Mouse (Mus musculus) CH12.LX (cell line): ENCODE measurements around the gene Rgs3. TPM values are rescaled to one million over a fixed set of nuclear protein-coding genes. Genes with fewer than 3 reads are reported as not detected.

Experiments used
- DNase-seq: peaks from one replicate; pipeline ENCODE4 v3.0.0-alpha.2; 2013; ENCODE audit errors: extremely low read depth
- H3K27ac ChIP-seq: 2 replicates; pipeline ENCODE4 v1.5.1; 2012; ENCODE audit warnings: low read depth, mild to moderate bottlenecking, control low read depth, moderate library complexity; ENCODE audit not compliant: insufficient read depth
- H3K27me3 ChIP-seq: replicated peaks from 2 replicates; pipeline ENCODE3; 2012; ENCODE audit warnings: inconsistent platforms
- H3K36me3 ChIP-seq, 2 experiments: replicated peaks in 1 of 2; 2 replicates each; pipeline versions ENCODE3 to v1.6.1; 2012; ENCODE audit warnings: inconsistent platforms in 1 of 2, low read length in 1 of 2, mild to moderate bottlenecking in 1 of 2, mixed read lengths in 1 of 2, moderate library complexity in 1 of 2; ENCODE audit not compliant: control insufficient read depth in 1 of 2, insufficient read depth in 1 of 2
- H3K4me1 ChIP-seq, 2 experiments: 2 replicates each; pipeline ENCODE4 v1.6.1; 2012; ENCODE audit warnings: inconsistent platforms in 1 of 2, moderate library complexity in 1 of 2; ENCODE audit not compliant: insufficient read depth in 2 of 2, control insufficient read depth in 1 of 2
- H3K4me2 ChIP-seq: 2 replicates; pipeline ENCODE4 v1.6.1; 2012; ENCODE audit warnings: low read depth, mild to moderate bottlenecking, control low read depth; ENCODE audit not compliant: poor library complexity, insufficient read depth, severe bottlenecking
- H3K4me3 ChIP-seq, 3 experiments: fragments of 150-350 bp in 1 of 3; sonication (generic) in 1 of 3; replicated peaks in 1 of 3; 2 replicates each; pipeline versions ENCODE3 to v1.5.1; 2011 to 2012; ENCODE audit warnings: low read depth in 2 of 3, low read length in 2 of 3, mild to moderate bottlenecking in 2 of 3, moderate library complexity in 2 of 3, control low read depth in 1 of 3, improper control_type of control experiment in 1 of 3, inconsistent platforms in 1 of 3, mixed read lengths in 1 of 3; ENCODE audit not compliant: poor library complexity in 1 of 3
- H3K79me2 ChIP-seq: replicated peaks from 2 replicates; pipeline ENCODE4 v1.6.1; 2012; ENCODE audit warnings: mild to moderate bottlenecking, moderate library complexity; ENCODE audit not compliant: control insufficient read depth, poor library complexity, insufficient read depth, severe bottlenecking; ENCODE audit errors: extremely low read depth
- H3K9ac ChIP-seq: 2 replicates; pipeline ENCODE4 v1.6.1; 2012; ENCODE audit warnings: low read depth, mild to moderate bottlenecking, control low read depth, moderate library complexity; ENCODE audit not compliant: insufficient read depth
- H3K9me3 ChIP-seq: replicated peaks from 2 replicates; pipeline ENCODE3; 2012; ENCODE audit warnings: low read length, inconsistent platforms, mixed read lengths
- BHLHE40 ChIP-seq: IDR thresholded peaks from 2 replicates; pipeline ENCODE4 v1.6.1; 2011; ENCODE audit warnings: mild to moderate bottlenecking, low read depth, low read length, improper control_type of control experiment
- CHD1 ChIP-seq: IDR thresholded peaks from 2 replicates; pipeline ENCODE4 v1.6.1; 2012; ENCODE audit warnings: low read depth, low read length, improper control_type of control experiment, inconsistent platforms
- E2F4 ChIP-seq: IDR thresholded peaks from 2 replicates; pipeline ENCODE4 v1.6.1; 2011; ENCODE audit warnings: low read depth, low read length, improper control_type of control experiment; ENCODE audit not compliant: insufficient replicate concordance
- EP300 ChIP-seq: IDR thresholded peaks from 2 replicates; pipeline ENCODE4 v1.6.1; 2011; ENCODE audit warnings: low read length, improper control_type of control experiment
- ETS1 ChIP-seq: conservative IDR thresholded peaks from 2 replicates; pipeline ENCODE4 v1.6.1; 2012; ENCODE audit warnings: low read depth, mild to moderate bottlenecking, inconsistent platforms, low read length, improper control_type of control experiment, moderate library complexity
- HCFC1 ChIP-seq: IDR thresholded peaks from 2 replicates; pipeline ENCODE4 v1.6.1; 2012; ENCODE audit warnings: low read depth, mild to moderate bottlenecking, inconsistent platforms, low read length, improper control_type of control experiment
- IRF4 ChIP-seq: IDR thresholded peaks from 2 replicates; pipeline ENCODE4 v1.6.1; 2014; ENCODE audit warnings: low read depth, mild to moderate bottlenecking, inconsistent platforms, low read length, improper control_type of control experiment
- JUND ChIP-seq: conservative IDR thresholded peaks from 2 replicates; pipeline ENCODE4 v1.6.1; 2011; ENCODE audit warnings: low read depth, low read length, improper control_type of control experiment
- MAFK ChIP-seq: IDR thresholded peaks from 2 replicates; pipeline ENCODE4 v1.6.1; 2011; ENCODE audit warnings: low read length, improper control_type of control experiment; ENCODE audit not compliant: insufficient replicate concordance
- MAZ ChIP-seq: IDR thresholded peaks from 2 replicates; pipeline ENCODE4 v1.6.1; 2012; ENCODE audit warnings: low read depth, mild to moderate bottlenecking, inconsistent platforms, low read length, improper control_type of control experiment, moderate library complexity
- NELFE ChIP-seq: IDR thresholded peaks from 2 replicates; pipeline ENCODE4 v1.6.1; 2011; ENCODE audit warnings: low read depth, low read length, improper control_type of control experiment
- NRF1 ChIP-seq: IDR thresholded peaks from 2 replicates; pipeline ENCODE4 v1.6.1; 2014; ENCODE audit warnings: low read depth, mild to moderate bottlenecking, inconsistent platforms, low read length, improper control_type of control experiment, moderate library complexity
- POLR2A ChIP-seq: IDR thresholded peaks from 2 replicates; pipeline ENCODE4 v1.6.1; 2011; ENCODE audit warnings: low read depth, mild to moderate bottlenecking, improper control_type of control experiment, low read length
- SMC3 ChIP-seq: IDR thresholded peaks from 2 replicates; pipeline ENCODE4 v1.6.1; 2011; ENCODE audit warnings: low read depth, low read length, improper control_type of control experiment
- UBTF ChIP-seq: IDR thresholded peaks from 2 replicates; pipeline ENCODE4 v1.6.1; 2012; ENCODE audit warnings: low read depth, mild to moderate bottlenecking, inconsistent platforms, low read length, improper control_type of control experiment, moderate library complexity
- USF2 ChIP-seq: conservative IDR thresholded peaks from 2 replicates; pipeline ENCODE4 v1.6.1; 2011; ENCODE audit warnings: low read depth, low read length, improper control_type of control experiment
- ZC3H11A ChIP-seq: IDR thresholded peaks from 2 replicates; pipeline ENCODE4 v1.6.1; 2012; ENCODE audit warnings: low read depth, mild to moderate bottlenecking, inconsistent platforms, low read length, improper control_type of control experiment
- ZKSCAN1 ChIP-seq: IDR thresholded peaks from 2 replicates; pipeline ENCODE4 v1.6.1; 2012; ENCODE audit warnings: low read depth, inconsistent platforms, low read length, improper control_type of control experiment, borderline replicate concordance
- dilution Hi-C: fragments of 300-500 bp; cut with MboI; formaldehyde crosslinking; loops from 2 replicates; pipeline ENCODE4 v1.14.3; 2020; ENCODE audit warnings: low sequenced_read_pairs; ENCODE audit not compliant: extremely low pct_unique_long_range_greater_than_20kb, extremely low pct_ligation_motif_present
- in situ Hi-C: fragments of 300-500 bp; cut with MboI; formaldehyde crosslinking; loops from 3 replicates; pipeline ENCODE4 v1.14.3; 2019; ENCODE audit warnings: low sequenced_read_pairs, low pct_ligation_motif_present, low pct_unique_long_range_greater_than_20kb, mixed read lengths
- polyA plus RNA-seq: library from polyadenylated mRNA; unstranded; fragments of >175 nt; gene quantifications from 2 replicates; pipeline ENCODE4 v1.2.1, GENCODE M21; 2012; ENCODE audit warnings: low read depth; ENCODE audit not compliant: insufficient read length
- total RNA-seq, 2 experiments: library from RNA; depleted of rRNA; stranded (reverse); fragments of 300-350 nt in 1 of 2; fragments of >200 nt in 1 of 2; gene quantifications; 2 replicates each; pipeline ENCODE4 v1.2.3; 2012 to 2014

The Rgs3 gene
- total and polyA plus RNA-seq, 3 experiments: 3.3 to 6.0 (median 3.5) TPM

DNA sequence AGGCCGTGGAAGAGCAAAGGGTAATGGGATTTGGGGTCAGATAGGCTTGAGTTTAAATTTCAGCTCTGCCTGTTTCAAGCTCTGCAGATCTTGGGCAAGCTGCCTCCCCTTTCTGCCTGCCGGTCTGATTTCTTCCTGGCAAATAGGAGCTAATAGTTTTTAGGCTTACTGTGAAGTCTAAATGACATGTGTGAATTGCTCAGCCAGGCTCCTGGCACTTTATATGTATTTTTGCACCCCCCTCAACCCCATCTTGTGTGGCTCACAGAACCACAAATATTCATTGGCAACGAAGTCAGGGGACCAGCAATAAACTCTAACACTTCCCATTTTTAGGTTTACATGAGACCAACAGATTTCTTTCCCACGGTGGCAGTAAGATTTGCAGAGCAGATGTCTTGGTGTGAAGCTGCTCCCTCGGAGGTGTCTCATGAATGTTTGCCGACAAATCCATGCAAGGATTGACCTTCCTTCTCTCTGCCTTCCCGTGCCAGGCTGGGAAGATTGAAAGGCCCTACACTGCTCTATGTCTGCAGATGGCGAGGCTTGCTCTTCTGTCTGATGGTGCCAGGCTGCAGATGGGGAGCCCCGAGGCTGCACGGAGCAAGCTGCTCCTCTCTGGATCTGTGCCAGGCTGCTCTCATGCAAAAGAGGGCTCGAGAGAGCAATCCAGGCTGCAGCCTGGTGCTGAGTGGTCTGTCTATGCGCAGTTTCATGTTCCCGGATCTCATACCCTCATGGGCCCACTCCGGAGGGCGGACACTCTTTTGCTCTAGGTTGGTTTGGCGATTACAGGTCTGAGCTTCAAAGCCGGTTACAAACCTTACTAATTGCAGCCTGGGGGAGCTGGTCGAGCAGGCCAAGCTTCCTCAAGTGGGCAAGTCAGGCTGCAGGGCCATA lies 23.0 kb downstream of the Rgs3 start:
- H3K79me2 ChIP-seq: no peaks in the 10 kb centered on the region
- H3K9me3 ChIP-seq: peaks cover 6% of the 10 kb centered on the region
- dilution Hi-C loops (no loop called here), in situ Hi-C loops (no loop called here)
- no peak overlapping the region for H3K9ac ChIP-seq
- TF ChIP-seq HCFC1 (no peak), ZKSCAN1 (no peak), SMC3 (no peak), MAFK (no peak), USF2 (no peak), ETS1 (no peak), UBTF (no peak), JUND (no peak), EP300 (no peak), E2F4 (no peak), POLR2A (no peak), BHLHE40 (no peak)
- peaks cover 3 to 20% of the 10 kb centered on the region in 2 experiments; a peak in 3 of 4 replicates for H3K4me1 ChIP-seq
- no peak for DNase-seq
- no peaks in the 10 kb centered on the region for H3K36me3 ChIP-seq
- no peak overlapping the region for H3K27ac ChIP-seq
- no peak overlapping the region for H3K4me2 ChIP-seq
- H3K4me3 ChIP-seq: no peak overlapping the region
- H3K27me3 ChIP-seq: peaks cover 11% of the 10 kb centered on the region

DNA sequence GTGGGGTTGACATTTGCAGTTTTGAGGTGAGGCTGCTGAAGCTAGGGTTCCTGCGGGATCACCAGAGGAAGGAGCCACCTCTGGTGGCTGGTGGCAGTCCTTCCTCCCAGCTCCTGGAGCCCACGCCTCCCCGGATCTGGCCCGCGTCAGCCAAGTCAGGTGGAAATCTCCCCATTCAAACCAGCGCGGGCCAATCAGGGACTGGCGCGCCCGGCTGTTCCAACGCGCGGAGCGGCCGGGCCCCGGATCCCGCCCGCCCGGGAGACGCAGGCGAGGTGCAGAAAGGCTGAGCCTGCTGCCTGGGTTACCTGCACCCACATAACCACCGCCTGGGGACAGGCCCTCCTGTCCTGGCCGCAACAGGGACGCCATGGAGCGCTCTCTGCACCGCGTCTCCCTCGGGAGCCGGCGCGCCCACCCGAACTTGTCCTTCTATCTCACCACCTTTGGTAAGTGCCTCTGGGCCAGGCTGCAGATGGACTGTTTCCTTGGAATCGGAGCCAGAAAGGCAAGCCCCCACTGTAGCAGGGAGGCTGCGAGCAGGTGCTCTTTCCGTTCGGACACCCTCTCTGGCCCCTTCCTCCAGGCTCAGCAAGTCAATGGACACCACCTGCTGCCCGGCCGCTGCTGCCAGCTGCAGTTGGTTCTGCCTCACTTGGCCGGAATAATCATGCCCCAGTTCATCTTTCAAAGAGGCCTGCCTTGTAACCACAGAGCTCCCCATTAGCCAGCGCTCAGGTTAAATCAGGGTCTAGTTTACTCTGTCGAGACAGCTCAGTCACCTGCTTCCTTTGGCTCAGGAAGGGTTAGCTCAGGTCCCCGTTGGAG lies 23.8 kb downstream of the Rgs3 start:
- H3K27ac ChIP-seq: no peak overlapping the region
- peaks cover 3 to 20% of the 10 kb centered on the region in 2 experiments; a peak in 3 of 4 replicates for H3K4me1 ChIP-seq
- no peak for DNase-seq
- no peaks in the 10 kb centered on the region for H3K79me2 ChIP-seq
- H3K27me3 ChIP-seq: peaks cover 11% of the 10 kb centered on the region
- TF ChIP-seq ZC3H11A: no peak
- no peak for TF ChIP-seq IRF4
- TF ChIP-seq UBTF: no peak
- no peak for TF ChIP-seq NRF1
- TF ChIP-seq ZKSCAN1: no peak
- TF ChIP-seq CHD1: no peak
- no peak for TF ChIP-seq MAZ
- no peak for TF ChIP-seq NELFE
- TF ChIP-seq, all 38 proteins: peak for 0
- Histone ChIP-seq H3K36me3 (no peaks in the 10 kb centered on the region), H3K4me3 (no peak overlapping the region), H3K4me2 (no peak overlapping the region), H3K9me3 (peaks cover 6% of the 10 kb centered on the region), H3K9ac (no peak overlapping the region)
- in situ Hi-C loops: no loop called here
- dilution Hi-C loops: no loop called here
